Mouse (Mus musculus) spleen, postnatal 14 days (tissue): ENCODE measurements around the gene Gprc5d.

Source experiments
- DNase-seq, 2 experiments: peaks; one replicate each; pipeline ENCODE4 v3.0.0; 2021 to 2022; ENCODE audit warnings: low spot score in 2 of 2

The Gprc5d gene

GRCm38 (mm10) chr6:135069856-135070255 lies 48.2 kb downstream of the Gprc5d start:
- DNase-seq: no peak

GRCm38 (mm10) chr6:135068221-135068620 lies 49.9 kb downstream of the Gprc5d start:
- no peak for DNase-seq

GRCm38 (mm10) chr6:135066795-135067445 lies 51.2 kb downstream of the Gprc5d start:
- no peak for DNase-seq

- no peak for DNase-seq
Observed at GRCm38 (mm10) chr6:135065236-135065957, 52.7 kb downstream of the Gprc5d start, which contains the start of gene Gprc5a. Gprc5a (plus strand) TSS chr6:135065651.

- DNase-seq: no peak
Observed at GRCm38 (mm10) chr6:135064621-135065020, 53.5 kb downstream of the Gprc5d start.

- DNase-seq: no peak
Observed at GRCm38 (mm10) chr6:135060728-135061127, 57.4 kb downstream of the Gprc5d start.
